Mouse (Mus musculus): ENCODE measurements at regions not wholly inside any gene's neighbourhood (a gene's known extent, or its start where the extent isn't known, plus 50 kb on each side); places are given as distances from the start of the nearest gene placed in this dataset.
"Not testable (repeated sequence)": the region's sequence is repeated elsewhere in the genome, so short reads cannot be mapped to it uniquely, and the experiment has no call there.

- H3K4me2 ChIP-seq (replicated peaks); H3K4me3 ChIP-seq (replicated peaks); H3K4me1 ChIP-seq; H3K36me3 ChIP-seq; ATAC-seq (ENCODE audit: insufficient number of reproducible peaks, low FRiP score, low TSS enrichment, low read depth); H3K27me3 ChIP-seq; H3K27ac ChIP-seq (replicated peaks); H3K9me3 ChIP-seq (replicated peaks); H3K9ac ChIP-seq: not testable (repeated sequence)
- 39% methylated on average over 6 of the region's 6 CpGs for WGBS
Observed at GRCm38 (mm10) chr13:16490680-16491079, 479.0 kb downstream of the Inhba start.

GRCm38 (mm10) chr13:16498052-16498451 is 486.4 kb downstream of the Inhba start:
- no peak for ATAC-seq (ENCODE audit: insufficient number of reproducible peaks, low FRiP score, low TSS enrichment, low read depth)
- WGBS: 60% methylated on average over 1 of the region's 1 CpGs
- no peak overlapping the region for H3K4me3 ChIP-seq (replicated peaks)
- H3K4me1 ChIP-seq: no peaks in the 10 kb centered on the region
- no peak overlapping the region for H3K27ac ChIP-seq (replicated peaks)
- H3K4me2 ChIP-seq (replicated peaks): no peak overlapping the region
- H3K36me3 ChIP-seq: no peaks in the 10 kb centered on the region
- H3K27me3 ChIP-seq: no peaks in the 10 kb centered on the region
- no peaks in the 10 kb centered on the region for H3K9me3 ChIP-seq (replicated peaks)
- H3K9ac ChIP-seq: no peak overlapping the region

GRCm38 (mm10) chr13:16512876-16513275 is 501.2 kb downstream of the Inhba start:
- WGBS: 60% methylated on average over 4 of the region's 4 CpGs
- Histone ChIP-seq H3K27ac (replicated peaks) (no peak overlapping the region), H3K9ac (no peak overlapping the region), H3K9me3 (replicated peaks) (no peaks in the 10 kb centered on the region), H3K4me3 (replicated peaks) (no peak overlapping the region), H3K36me3 (no peaks in the 10 kb centered on the region), H3K27me3 (no peaks in the 10 kb centered on the region), H3K4me1 (no peaks in the 10 kb centered on the region), H3K4me2 (replicated peaks) (no peak overlapping the region)
- no peak for ATAC-seq (ENCODE audit: insufficient number of reproducible peaks, low FRiP score, low TSS enrichment, low read depth)

- no peak for ATAC-seq (ENCODE audit: insufficient number of reproducible peaks, low FRiP score, low TSS enrichment, low read depth)
- Histone ChIP-seq H3K36me3 (no peaks in the 10 kb centered on the region), H3K4me1 (no peaks in the 10 kb centered on the region), H3K4me3 (replicated peaks) (no peak overlapping the region), H3K27me3 (no peaks in the 10 kb centered on the region), H3K9ac (no peak overlapping the region), H3K27ac (replicated peaks) (no peak overlapping the region), H3K9me3 (replicated peaks) (no peaks in the 10 kb centered on the region), H3K4me2 (replicated peaks) (no peak overlapping the region)
Observed at GRCm38 (mm10) chr13:16515195-16515594, 503.5 kb downstream of the Inhba start.

GRCm38 (mm10) chr13:16529036-16529435 is 517.4 kb downstream of the Inhba start:
- Histone ChIP-seq H3K27me3 (no peaks in the 10 kb centered on the region), H3K4me2 (replicated peaks) (no peak overlapping the region), H3K27ac (replicated peaks) (no peak overlapping the region), H3K9ac (no peak overlapping the region), H3K4me3 (replicated peaks) (no peak overlapping the region), H3K9me3 (replicated peaks) (no peaks in the 10 kb centered on the region), H3K36me3 (no peaks in the 10 kb centered on the region), H3K4me1 (no peaks in the 10 kb centered on the region)
- no peak for ATAC-seq (ENCODE audit: insufficient number of reproducible peaks, low FRiP score, low TSS enrichment, low read depth)
- WGBS: 69% methylated on average over 5 of the region's 5 CpGs

- H3K27me3 ChIP-seq: no peaks in the 10 kb centered on the region
Observed at GRCm38 (mm10) chr13:16543771-16544170, 532.1 kb downstream of the Inhba start.

GRCm38 (mm10) chr13:16550060-16550459 is 538.4 kb downstream of the Inhba start:
- H3K9ac ChIP-seq: no peak overlapping the region
- no peak overlapping the region for H3K4me2 ChIP-seq (replicated peaks)
- H3K27ac ChIP-seq (replicated peaks): no peak overlapping the region
- no peaks in the 10 kb centered on the region for H3K4me1 ChIP-seq
- H3K27me3 ChIP-seq: no peaks in the 10 kb centered on the region
- no peak overlapping the region for H3K4me3 ChIP-seq (replicated peaks)
- no peaks in the 10 kb centered on the region for H3K9me3 ChIP-seq (replicated peaks)
- ATAC-seq (ENCODE audit: insufficient number of reproducible peaks, low FRiP score, low TSS enrichment, low read depth): no peak
- no peaks in the 10 kb centered on the region for H3K36me3 ChIP-seq

More at GRCm38 (mm10) chr13:16543771-16544170, 532.1 kb downstream of the Inhba start:
- Histone ChIP-seq H3K36me3 (no peaks in the 10 kb centered on the region), H3K4me3 (replicated peaks) (no peak overlapping the region), H3K9me3 (replicated peaks) (no peaks in the 10 kb centered on the region), H3K9ac (no peak overlapping the region), H3K27ac (replicated peaks) (no peak overlapping the region), H3K4me2 (replicated peaks) (no peak overlapping the region), H3K4me1 (no peaks in the 10 kb centered on the region)
- no peak for ATAC-seq (ENCODE audit: insufficient number of reproducible peaks, low FRiP score, low TSS enrichment, low read depth)
- 44% methylated on average over 5 of the region's 5 CpGs for WGBS

- H3K9me3 ChIP-seq (replicated peaks): no peaks in the 10 kb centered on the region
- H3K4me1 ChIP-seq: no peaks in the 10 kb centered on the region
- no peak for ATAC-seq (ENCODE audit: insufficient number of reproducible peaks, low FRiP score, low TSS enrichment, low read depth)
- H3K36me3 ChIP-seq: no peaks in the 10 kb centered on the region
- H3K27me3 ChIP-seq: no peaks in the 10 kb centered on the region
- WGBS: 82% methylated on average over 1 of the region's 1 CpGs
- H3K4me3 ChIP-seq (replicated peaks): no peak overlapping the region
- no peak overlapping the region for H3K9ac ChIP-seq
- no peak overlapping the region for H3K27ac ChIP-seq (replicated peaks)
- no peak overlapping the region for H3K4me2 ChIP-seq (replicated peaks)
Observed at GRCm38 (mm10) chr13:16564988-16565387, 553.3 kb downstream of the Inhba start.

- Histone ChIP-seq H3K27ac (replicated peaks) (no peak overlapping the region), H3K36me3 (no peaks in the 10 kb centered on the region), H3K4me1 (no peaks in the 10 kb centered on the region), H3K4me3 (replicated peaks) (no peak overlapping the region), H3K4me2 (replicated peaks) (no peak overlapping the region), H3K27me3 (no peaks in the 10 kb centered on the region), H3K9ac (no peak overlapping the region), H3K9me3 (replicated peaks) (no peaks in the 10 kb centered on the region)
- ATAC-seq (ENCODE audit: insufficient number of reproducible peaks, low FRiP score, low TSS enrichment, low read depth): no peak
- WGBS: 33% methylated on average over 4 of the region's 4 CpGs
Observed at GRCm38 (mm10) chr13:16574069-16574468, 562.4 kb downstream of the Inhba start.

GRCm38 (mm10) chr13:16586286-16586685 is 574.6 kb downstream of the Inhba start:
- no peak overlapping the region for H3K4me3 ChIP-seq (replicated peaks)
- H3K36me3 ChIP-seq: no peaks in the 10 kb centered on the region
- H3K4me1 ChIP-seq: no peaks in the 10 kb centered on the region

GRCm38 (mm10) chr13:16619755-16620154 is 608.1 kb downstream of the Inhba start:
- H3K4me1 ChIP-seq: no peaks in the 10 kb centered on the region
- H3K27me3 ChIP-seq: no peaks in the 10 kb centered on the region
- ATAC-seq (ENCODE audit: insufficient number of reproducible peaks, low FRiP score, low TSS enrichment, low read depth): no peak

More at GRCm38 (mm10) chr13:16586286-16586685, 574.6 kb downstream of the Inhba start:
- no peak overlapping the region for H3K4me2 ChIP-seq (replicated peaks)
- ATAC-seq (ENCODE audit: insufficient number of reproducible peaks, low FRiP score, low TSS enrichment, low read depth): no peak
- no peaks in the 10 kb centered on the region for H3K27me3 ChIP-seq
- H3K9ac ChIP-seq: no peak overlapping the region
- H3K9me3 ChIP-seq (replicated peaks): no peaks in the 10 kb centered on the region
- no peak overlapping the region for H3K27ac ChIP-seq (replicated peaks)

GRCm38 (mm10) chr13:16626584-16626983 is 614.9 kb downstream of the Inhba start:
- H3K9ac ChIP-seq: no peak overlapping the region
- H3K27me3 ChIP-seq: no peaks in the 10 kb centered on the region
- H3K4me3 ChIP-seq (replicated peaks): no peak overlapping the region
- WGBS: 39% methylated on average over 4 of the region's 4 CpGs
- no peak overlapping the region for H3K27ac ChIP-seq (replicated peaks)
- no peaks in the 10 kb centered on the region for H3K9me3 ChIP-seq (replicated peaks)
- no peaks in the 10 kb centered on the region for H3K4me1 ChIP-seq
- no peak for ATAC-seq (ENCODE audit: insufficient number of reproducible peaks, low FRiP score, low TSS enrichment, low read depth)
- H3K36me3 ChIP-seq: no peaks in the 10 kb centered on the region
- H3K4me2 ChIP-seq (replicated peaks): no peak overlapping the region

More at GRCm38 (mm10) chr13:16619755-16620154, 608.1 kb downstream of the Inhba start:
- H3K9me3 ChIP-seq (replicated peaks): no peaks in the 10 kb centered on the region
- no peak overlapping the region for H3K4me3 ChIP-seq (replicated peaks)
- H3K9ac ChIP-seq: no peak overlapping the region
- H3K36me3 ChIP-seq: no peaks in the 10 kb centered on the region
- no peak overlapping the region for H3K27ac ChIP-seq (replicated peaks)
- WGBS: 82% methylated on average over 5 of the region's 5 CpGs
- no peak overlapping the region for H3K4me2 ChIP-seq (replicated peaks)

Measured in embryonic facial prominence, embryonic 15.5 days (tissue).